Mouse (Mus musculus): ENCODE measurements around the gene Apaf1. TPM values are rescaled to one million over a fixed set of nuclear protein-coding genes. Genes with fewer than 3 reads are reported as not detected.

The Apaf1 gene
- polyA plus RNA-seq, 1 experiment from 2014 or later = 26.9 TPM

DNA sequence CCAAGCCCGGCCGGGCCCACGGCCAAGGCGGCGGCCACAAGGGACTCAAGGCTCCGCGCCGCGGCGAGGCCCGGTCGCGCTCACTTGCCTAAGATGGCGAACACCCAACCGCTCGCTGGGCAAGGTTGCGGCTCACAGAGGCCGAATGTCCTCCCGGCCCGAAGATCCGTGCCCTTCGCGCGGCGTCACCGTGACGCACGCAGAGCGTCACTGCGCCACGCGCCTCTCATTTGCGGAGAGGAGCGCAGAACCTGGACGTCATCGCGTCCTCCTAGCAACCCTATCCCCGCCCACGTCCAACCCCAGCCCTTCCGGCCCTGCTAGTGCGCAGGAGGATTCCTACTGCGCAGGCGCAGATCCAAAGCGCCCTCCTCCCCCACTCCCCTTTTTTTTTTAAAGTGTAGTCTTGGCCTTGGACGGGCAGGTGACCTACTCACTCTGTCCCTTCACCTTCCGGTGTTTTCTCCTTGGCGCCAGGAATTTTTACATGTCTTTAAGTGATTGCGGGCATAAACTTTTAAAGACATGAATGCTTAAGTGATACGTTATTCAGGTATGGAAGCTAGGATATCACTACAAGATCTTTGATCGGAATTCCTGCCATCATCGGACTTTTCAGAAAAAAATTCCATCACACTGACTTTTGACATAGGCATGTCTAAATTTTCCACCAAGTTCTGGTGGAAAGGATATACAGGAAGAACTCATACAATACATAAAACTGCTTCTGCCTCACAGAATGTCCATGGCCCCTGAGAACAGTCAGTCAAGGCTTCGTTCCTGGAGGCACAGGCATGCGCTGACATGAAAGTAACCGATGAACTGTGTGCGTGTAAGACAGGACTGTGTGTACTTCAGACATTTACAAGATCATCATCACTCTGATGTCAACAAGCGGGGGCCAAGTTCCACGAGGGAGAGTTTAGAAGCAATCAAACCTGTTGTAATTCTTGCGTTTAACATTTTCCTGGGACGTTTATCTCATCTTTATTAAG, 41.6 kb upstream of the Apaf1 start, which contains the start of gene Slc25a3:
Gene Slc25a3 (minus strand): TSS at position 232 of the 995 bp plus-strand sequence.
- no peak for TF ChIP-seq CTCF (IDR thresholded peaks at IDR 0.05; ENCODE audit: low read depth)
- Histone ChIP-seq H3K4me3 (ENCODE audit: low read depth, low read length) (peak within 1 kb of the TSS; percentile 99), H3K9me3 (ENCODE audit: low read depth, low read length) (no peaks in the 10 kb centered on the region), H3K36me3 (ENCODE audit: insufficient read depth) (peaks cover 30% of the 10 kb centered on the region), H3K9ac (peak within 1 kb of the TSS; percentile 92), H3K4me1 (ENCODE audit: insufficient read depth) (peaks cover 9% of the 10 kb centered on the region; the same call in 1 of the 2 replicates), H3K4me2 (peak within 1 kb of the TSS; percentile 84), H3K27me3 (ENCODE audit: insufficient read depth, low read length) (no peaks in the 10 kb centered on the region), H3K27ac (ENCODE audit: low read depth) (peak within 1 kb of the TSS; percentile 94)
- DNase-seq (peak; percentile 99), ATAC-seq (ENCODE audit: insufficient read depth) (peak; percentile 99)
- 11% methylated on average over 59 of the region's 59 CpGs for WGBS

DNA sequence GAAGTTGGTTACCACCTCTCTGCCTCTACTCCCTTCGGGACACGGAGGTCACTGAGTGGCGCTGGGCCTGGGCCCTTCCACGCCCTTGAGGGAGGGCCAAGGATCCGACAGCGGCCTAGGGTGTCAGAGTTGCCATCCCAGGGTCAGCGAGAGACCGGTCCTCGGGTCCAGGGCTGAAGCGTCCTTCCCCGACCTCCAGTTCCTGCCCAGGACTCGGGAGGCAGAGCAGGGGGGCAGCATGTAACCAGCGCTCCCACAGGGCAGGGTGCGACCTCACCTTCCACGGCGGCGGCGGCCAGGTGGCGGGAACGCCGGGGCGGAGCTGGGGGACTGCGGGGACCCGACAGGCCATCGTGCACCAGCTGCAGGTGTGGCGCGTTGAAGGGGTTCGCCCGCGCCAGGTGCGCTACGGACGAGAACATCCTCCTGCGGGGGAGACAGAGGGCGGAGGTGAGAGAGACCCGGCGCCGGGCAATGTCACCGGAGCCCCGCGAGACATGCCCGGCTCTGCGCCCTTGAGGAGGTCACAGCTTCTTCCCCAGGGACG, 40.8 kb upstream of the Apaf1 start:
- peak overlapping the region; percentile 92 for H3K9ac ChIP-seq
- H3K27ac ChIP-seq (ENCODE audit: low read depth) = peak overlapping the region; percentile 94
- H3K4me1 ChIP-seq (ENCODE audit: insufficient read depth) = peaks cover 9% of the 10 kb centered on the region; the same call in 1 of the 2 replicates
- peaks cover 38% of the 10 kb centered on the region for H3K36me3 ChIP-seq (ENCODE audit: insufficient read depth)
- ATAC-seq (ENCODE audit: insufficient read depth) = peak; percentile 61
- TF ChIP-seq CTCF (IDR thresholded peaks at IDR 0.05; ENCODE audit: low read depth) = no peak
- peak overlapping the region; percentile 99 for H3K4me3 ChIP-seq (ENCODE audit: low read depth, low read length)
- under 1% methylated on average over 42 of the region's 44 CpGs for WGBS
- DNase-seq = peak; percentile 39
- peak overlapping the region; percentile 84 for H3K4me2 ChIP-seq
- H3K27me3 ChIP-seq (ENCODE audit: insufficient read depth, low read length) = no peaks in the 10 kb centered on the region
- no peaks in the 10 kb centered on the region for H3K9me3 ChIP-seq (ENCODE audit: low read depth, low read length)

DNA sequence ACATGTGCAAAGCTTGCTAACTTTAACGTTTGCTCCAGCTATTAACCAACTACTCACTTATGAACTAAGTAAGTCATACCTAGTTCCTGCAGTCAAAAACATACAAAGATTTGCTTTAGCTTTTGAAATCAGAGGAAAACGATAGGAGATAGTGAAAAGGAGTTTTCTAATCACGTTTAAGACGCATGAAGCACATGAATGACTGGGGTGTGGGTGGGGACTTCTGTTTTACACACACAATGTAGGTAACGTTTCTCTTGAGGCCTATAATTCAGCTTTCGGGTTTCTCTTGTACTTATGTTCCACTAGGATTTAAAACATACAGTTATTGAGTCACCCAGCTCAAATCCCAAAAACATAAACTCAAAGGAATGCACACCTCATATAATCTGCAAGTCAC, 40.1 kb upstream of the Apaf1 start:
- H3K9me3 ChIP-seq (ENCODE audit: low read depth, low read length) = no peaks in the 10 kb centered on the region
- TF ChIP-seq CTCF (IDR thresholded peaks at IDR 0.05; ENCODE audit: low read depth) = no peak
- H3K36me3 ChIP-seq (ENCODE audit: insufficient read depth) = peaks cover 45% of the 10 kb centered on the region
- peak overlapping the region; percentile 99 for H3K4me3 ChIP-seq (ENCODE audit: low read depth, low read length)
- ATAC-seq (ENCODE audit: insufficient read depth) = no peak
- no peaks in the 10 kb centered on the region for H3K27me3 ChIP-seq (ENCODE audit: insufficient read depth, low read length)
- 29% methylated on average over 6 of the region's 6 CpGs for WGBS
- peak overlapping the region; percentile 92 for H3K9ac ChIP-seq
- H3K27ac ChIP-seq (ENCODE audit: low read depth) = no peak overlapping the region
- peak overlapping the region; percentile 84 for H3K4me2 ChIP-seq
- peaks cover 9% of the 10 kb centered on the region; the same call in 1 of the 2 replicates for H3K4me1 ChIP-seq (ENCODE audit: insufficient read depth)
- peak; percentile 5 for DNase-seq

DNA sequence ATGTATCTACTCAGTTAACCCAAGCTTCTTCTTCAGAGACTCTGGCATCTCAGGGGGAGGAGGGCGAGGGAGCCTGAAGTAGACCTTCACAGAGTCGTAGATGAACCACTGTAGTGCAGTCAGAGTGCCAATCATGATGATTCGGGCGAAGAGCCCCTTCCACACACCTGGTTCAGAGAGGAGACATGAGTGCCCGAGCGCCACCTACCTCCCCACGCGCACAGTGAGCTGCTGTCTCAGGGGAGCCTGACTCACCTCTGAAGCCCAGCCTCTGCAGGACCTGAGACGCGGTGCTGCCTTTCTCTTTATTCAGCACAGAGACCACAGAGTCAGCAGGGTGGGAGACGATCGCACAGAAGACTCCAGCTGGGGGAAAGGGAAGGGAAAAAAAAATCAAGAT, 34.4 kb upstream of the Apaf1 start:
- WGBS = 95% methylated on average over 12 of the region's 12 CpGs
- peaks cover 88% of the 10 kb centered on the region for H3K36me3 ChIP-seq (ENCODE audit: insufficient read depth)

DNA sequence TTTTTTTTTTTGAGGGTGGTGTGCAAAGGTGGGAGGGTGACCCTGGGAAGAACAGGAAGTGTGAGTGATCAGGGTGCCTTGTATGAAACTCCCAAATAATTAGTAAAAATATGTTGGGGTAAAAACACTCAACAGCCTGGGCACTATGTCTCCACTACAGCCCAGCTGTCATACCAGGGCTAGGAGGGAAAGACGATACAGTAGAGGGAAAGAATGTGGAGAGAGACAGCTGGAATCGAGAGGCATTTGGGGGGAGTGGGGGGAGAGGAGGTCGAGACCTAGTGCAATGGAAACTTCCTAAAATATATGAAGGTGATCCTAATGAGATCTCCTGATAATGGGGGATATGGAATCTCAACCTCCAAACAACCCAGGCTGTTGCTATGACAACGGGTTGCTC, 27.3 kb upstream of the Apaf1 start:
- H3K4me2 ChIP-seq = no peak overlapping the region
- whole genome bisulfite sequencing = 62% methylated on average over 4 of the region's 4 CpGs
- no peaks in the 10 kb centered on the region for H3K27me3 ChIP-seq (ENCODE audit: insufficient read depth, low read length)
- ATAC-seq (ENCODE audit: insufficient read depth) = no peak
- no peak overlapping the region for H3K27ac ChIP-seq (ENCODE audit: low read depth)
- H3K9ac ChIP-seq = no peak overlapping the region
- H3K4me3 ChIP-seq (ENCODE audit: low read depth, low read length) = no peak overlapping the region
- DNase-seq = no peak
- no peaks in the 10 kb centered on the region for H3K9me3 ChIP-seq (ENCODE audit: low read depth, low read length)
- no peak for TF ChIP-seq CTCF (IDR thresholded peaks at IDR 0.05; ENCODE audit: low read depth)
- H3K36me3 ChIP-seq (ENCODE audit: insufficient read depth) = peaks cover 21% of the 10 kb centered on the region
- no peaks in the 10 kb centered on the region for H3K4me1 ChIP-seq (ENCODE audit: insufficient read depth)

More for the DNA sequence above, 34.4 kb upstream of the Apaf1 start:
- Histone ChIP-seq H3K4me1 (ENCODE audit: insufficient read depth) (no peaks in the 10 kb centered on the region), H3K4me3 (ENCODE audit: low read depth, low read length) (no peak overlapping the region), H3K9ac (no peak overlapping the region), H3K9me3 (ENCODE audit: low read depth, low read length) (no peaks in the 10 kb centered on the region), H3K27me3 (ENCODE audit: insufficient read depth, low read length) (no peaks in the 10 kb centered on the region), H3K27ac (ENCODE audit: low read depth) (no peak overlapping the region), H3K4me2 (no peak overlapping the region)
- no peak for DNase-seq
- TF ChIP-seq CTCF (IDR thresholded peaks at IDR 0.05; ENCODE audit: low read depth) = no peak
- no peak for ATAC-seq (ENCODE audit: insufficient read depth)

DNA sequence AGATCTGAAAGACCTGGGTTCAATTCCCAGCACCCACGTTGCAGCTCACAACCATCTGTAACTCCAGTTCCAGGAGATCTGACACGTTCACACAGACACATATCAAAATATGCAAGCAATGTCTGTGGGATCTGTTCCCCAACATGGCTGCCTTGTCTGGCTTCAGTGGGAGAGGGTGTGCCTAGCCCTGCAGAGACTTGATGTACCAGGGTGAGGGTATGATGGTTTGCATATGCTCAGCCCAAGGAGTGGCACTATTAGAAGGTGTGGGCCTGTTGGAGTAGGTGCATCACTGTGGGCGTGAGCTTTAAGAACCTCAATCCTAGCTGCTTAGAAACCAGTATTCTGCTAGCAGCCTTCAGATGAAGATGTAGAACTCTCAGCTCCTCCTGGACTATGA, 23.4 kb upstream of the Apaf1 start:
- no peak overlapping the region for H3K27ac ChIP-seq (ENCODE audit: low read depth)
- no peaks in the 10 kb centered on the region for H3K9me3 ChIP-seq (ENCODE audit: low read depth, low read length)
- no peak for TF ChIP-seq CTCF (IDR thresholded peaks at IDR 0.05; ENCODE audit: low read depth)
- H3K36me3 ChIP-seq (ENCODE audit: insufficient read depth) = 0 out of 2 replicates have a peak, but pooled peaks cover 10% of the 10 kb centered on the region
- no peaks in the 10 kb centered on the region for H3K27me3 ChIP-seq (ENCODE audit: insufficient read depth, low read length)
- no peaks in the 10 kb centered on the region for H3K4me1 ChIP-seq (ENCODE audit: insufficient read depth)
- no peak overlapping the region for H3K4me3 ChIP-seq (ENCODE audit: low read depth, low read length)
- no peak overlapping the region for H3K9ac ChIP-seq
- WGBS = 76% methylated on average over 3 of the region's 3 CpGs
- ATAC-seq (ENCODE audit: insufficient read depth) (no peak), DNase-seq (no peak)
- H3K4me2 ChIP-seq = no peak overlapping the region

Measured in lung, embryonic 14.5 days (tissue).